Mouse (Mus musculus) central nervous system, embryonic 14 days (tissue): ENCODE results near the gene Smg5. TPM values are rescaled to one million over a fixed set of nuclear protein-coding genes. Genes with fewer than 3 reads are reported as not detected.

Experiments used
- polyA plus RNA-seq: library from polyadenylated mRNA; depleted of rRNA; stranded (reverse); fragments of >200 nt; gene quantifications from 2 replicates; pipeline ENCODE4 v1.2.3, GENCODE M21; 2012; rRNA removed

Gene Smg5
- polyA plus RNA-seq: 111 and 121 TPM in 2 replicates

DNA sequence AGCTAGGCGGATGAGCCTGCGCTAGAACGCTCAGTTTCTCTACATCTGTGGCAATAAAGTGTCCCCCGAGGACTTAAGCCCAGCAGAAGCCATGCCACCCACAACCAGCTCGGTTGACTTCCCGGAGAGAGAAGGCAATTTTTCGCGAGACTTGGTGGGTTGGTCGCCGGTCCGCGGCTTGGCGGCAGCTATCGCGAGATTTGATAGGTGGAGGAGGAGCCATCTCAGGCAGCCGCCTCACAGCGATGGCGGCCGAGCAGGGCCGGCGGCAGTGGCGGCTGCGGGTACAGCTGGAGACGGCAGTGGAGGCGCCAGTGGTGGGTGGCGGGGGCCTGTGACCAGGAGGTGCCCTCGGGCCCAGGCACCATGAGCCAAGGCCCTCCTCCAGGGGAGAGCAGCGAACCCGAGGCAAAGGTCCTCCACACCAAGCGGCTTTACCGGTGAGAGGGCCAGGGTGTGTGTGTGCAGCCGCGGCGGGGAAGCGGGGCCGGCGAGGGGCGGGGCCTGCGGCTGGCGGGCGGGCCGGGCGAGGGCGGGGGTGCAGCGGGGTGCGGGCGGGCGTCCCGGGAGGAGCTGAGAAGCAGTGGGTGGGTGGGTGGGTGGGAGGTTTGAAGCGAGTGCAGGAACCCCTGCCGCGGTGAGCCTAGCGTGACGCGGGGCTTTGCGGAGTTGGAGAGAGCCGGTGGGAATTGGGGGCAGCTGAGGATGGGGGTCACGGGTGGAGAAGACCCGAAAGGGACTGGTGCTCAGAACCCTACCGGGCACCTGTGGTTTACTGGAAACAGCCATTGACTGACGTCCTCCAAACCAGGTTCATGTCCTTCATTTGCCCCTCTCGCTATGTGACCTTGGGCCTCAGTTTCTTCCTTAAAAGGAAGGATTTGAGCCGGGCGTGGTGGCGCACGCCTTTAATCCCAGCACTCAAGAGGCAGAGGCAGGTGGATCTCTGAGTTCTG, at the start of gene Smg5, which contains the start of gene Tmem79:
Smg5 (plus strand) TSS at position 203 of the 956 bp plus-strand sequence.
Tmem79 (minus strand) TSS at position 91 of the 956 bp plus-strand sequence.

DNA sequence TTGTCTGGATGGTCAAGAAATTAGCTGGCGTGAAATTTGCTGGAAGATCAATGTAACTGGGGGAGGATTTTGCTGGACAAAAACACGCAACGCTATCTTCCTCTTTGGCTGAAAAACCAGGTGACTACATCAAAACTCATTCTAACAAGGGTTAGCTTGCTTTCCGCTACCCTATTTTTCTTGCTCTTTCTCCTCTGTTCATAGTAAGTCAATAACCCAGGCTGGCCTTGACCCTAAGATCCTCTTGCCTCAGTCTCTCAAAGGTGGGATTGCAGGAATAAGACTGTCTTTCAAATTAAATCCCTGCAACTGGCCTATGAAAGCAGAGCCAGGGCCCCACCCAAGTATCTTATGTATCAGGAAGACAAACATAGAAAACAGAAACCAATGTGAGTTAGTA, 49.0 kb upstream of the Smg5 start, which contains the start of gene Gm38392:
Gm38392 (minus strand) TSS at position 101 of the 400 bp plus-strand sequence.

DNA sequence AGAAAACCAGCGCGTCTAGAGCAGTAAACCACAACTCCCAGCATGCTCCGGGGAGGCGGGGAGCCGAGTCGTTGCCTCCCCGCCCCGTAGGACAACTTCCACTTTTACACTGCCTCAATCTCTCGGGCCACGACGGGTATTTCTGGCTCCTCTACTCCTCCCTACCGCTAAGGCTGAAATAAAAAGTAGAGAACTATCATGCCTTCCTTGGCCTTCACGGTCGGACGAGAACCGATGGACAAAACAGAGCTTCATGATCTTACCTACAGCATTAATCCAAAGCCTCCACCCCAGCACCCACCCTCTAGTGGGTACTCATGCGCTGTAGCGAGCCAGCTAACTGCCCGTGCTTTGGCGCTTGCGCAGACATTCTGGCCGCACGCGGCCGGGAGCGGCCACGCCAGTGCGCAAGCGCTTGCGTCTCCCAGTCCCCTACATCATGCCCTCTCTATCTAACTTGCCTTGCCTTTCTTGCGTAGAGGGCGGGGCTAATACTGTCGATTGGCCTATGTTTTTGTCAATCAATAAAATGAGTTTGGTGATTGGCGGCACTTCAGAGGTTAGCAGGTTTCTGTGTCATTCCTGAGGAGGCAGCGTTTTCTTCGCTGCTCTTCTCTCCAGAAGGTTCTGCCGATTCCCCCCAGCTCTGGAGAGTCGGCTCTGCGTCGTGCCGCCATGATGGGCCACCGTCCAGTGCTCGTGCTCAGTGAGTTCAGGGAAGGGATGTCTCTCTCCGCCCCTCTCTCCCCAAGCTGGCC, 39.3 kb upstream of the Smg5 start, which contains the start of the genes Tsacc and Cct3:
Tsacc (minus strand) TSS at position 439 of the 758 bp plus-strand sequence.
Cct3 (plus strand) TSS at position 556 of the 758 bp plus-strand sequence.

DNA sequence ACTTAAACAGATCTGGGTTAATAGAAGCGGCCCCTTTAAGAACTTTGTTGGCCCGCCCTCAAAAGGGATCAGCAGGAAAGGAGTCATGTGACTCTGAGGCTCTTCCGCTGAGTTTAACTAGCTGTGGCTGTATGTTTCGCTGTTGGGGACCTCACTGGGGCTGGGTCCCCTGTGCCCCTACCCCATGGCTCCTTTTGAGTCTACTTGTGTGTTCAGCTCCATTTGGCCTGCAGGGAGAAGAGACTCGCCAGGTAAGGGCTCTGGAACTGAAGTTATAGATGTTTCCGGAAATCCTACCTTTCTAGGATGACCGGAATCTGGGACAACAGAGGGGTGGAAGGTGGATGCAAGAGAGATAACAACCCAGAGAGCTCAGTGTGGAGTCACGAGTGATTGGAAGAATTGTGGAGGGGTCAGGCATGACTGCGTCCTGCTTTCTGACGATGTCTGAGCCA, 11.1 kb upstream of the Smg5 start, which contains the start of gene Glmp:
Glmp (plus strand) TSS at position 73 of the 455 bp plus-strand sequence.

DNA sequence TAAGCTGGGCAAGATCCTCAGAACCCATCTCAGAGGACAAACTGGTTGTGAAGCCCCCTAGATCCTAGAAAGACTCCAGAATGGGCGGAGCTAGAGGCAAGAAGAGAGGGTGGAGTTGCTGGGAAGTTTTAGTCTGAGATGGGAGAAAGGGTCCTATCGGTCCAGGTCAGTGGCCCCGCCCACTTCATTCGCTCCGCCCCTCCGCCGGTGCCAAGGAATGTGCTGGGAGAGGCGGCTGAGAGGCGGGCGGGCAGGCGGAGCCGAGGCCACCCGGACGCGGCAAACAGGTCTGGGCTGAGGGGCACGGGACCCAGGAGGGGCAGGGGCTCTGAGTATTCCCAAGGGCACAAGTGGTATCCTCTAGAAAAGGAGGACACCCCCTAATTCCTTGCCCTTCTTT, 28.3 kb downstream of the Smg5 start, which contains the start of gene Paqr6:
Paqr6 (plus strand) TSS at position 248 of the 400 bp plus-strand sequence.

DNA sequence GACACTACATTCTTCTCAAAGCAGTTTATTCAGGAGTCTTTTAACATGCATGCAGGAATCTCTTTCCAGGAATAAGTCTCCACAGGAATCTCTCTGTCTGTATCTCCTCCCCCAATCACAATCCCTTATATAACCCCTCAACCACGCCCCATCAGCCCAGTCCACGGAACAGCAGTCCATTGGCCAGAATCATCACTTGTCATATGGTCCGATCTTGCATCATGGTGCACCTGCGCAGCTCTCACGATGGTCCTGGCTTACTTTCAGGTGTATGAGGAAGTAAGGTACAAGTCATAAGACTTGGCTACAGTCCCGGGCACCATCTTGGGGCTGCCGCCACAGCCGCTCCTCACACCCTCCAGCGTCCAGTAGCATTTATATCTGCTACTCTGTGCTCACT, 36.6 kb downstream of the Smg5 start, which contains the start of gene Bglap3:
Bglap3 (minus strand) TSS at position 101 of the 400 bp plus-strand sequence.

DNA sequence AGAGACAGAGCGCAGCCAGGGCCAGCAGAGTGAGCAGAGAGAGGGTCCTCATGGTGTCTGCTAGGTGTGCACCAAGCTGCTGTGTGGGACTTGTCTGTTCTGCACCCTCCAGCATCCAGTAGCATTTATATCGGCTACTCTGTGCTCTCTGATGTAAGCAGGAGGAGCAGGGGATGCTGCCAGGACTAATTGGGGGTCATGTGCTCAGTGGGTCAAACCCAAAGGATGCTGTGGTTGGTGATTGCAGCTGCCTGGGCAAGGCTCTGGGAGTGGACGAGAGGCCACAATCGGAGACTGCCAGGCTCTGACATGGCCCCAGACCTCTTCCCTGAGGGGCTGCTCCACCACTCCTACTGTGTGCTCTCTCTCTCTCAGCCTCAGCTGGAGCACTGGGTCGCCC, 42.5 kb downstream of the Smg5 start, which contains the start of gene Bglap2:
Bglap2 (minus strand) TSS at position 101 of the 400 bp plus-strand sequence.

DNA sequence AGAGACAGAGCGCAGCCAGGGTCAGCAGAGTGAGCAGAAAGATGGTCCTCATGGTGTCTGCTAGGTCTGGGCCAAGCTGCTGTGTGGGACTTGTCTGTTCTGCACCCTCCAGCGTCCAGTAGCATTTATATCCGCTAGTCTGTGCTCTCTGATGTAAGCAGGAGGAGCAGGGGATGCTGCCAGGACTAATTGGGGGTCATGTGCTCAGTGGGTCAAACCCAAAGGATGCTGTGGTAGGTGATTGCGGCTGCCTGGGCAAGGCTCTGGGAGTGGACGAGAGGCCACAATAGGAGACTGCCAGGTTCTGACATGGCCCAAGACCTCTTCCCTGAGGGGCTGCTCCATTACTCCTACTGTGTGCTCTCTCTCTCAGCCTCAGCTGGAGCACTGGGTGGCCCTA, 48.3 kb downstream of the Smg5 start, which contains the start of gene Bglap:
Bglap (minus strand) TSS at position 101 of the 400 bp plus-strand sequence.

DNA sequence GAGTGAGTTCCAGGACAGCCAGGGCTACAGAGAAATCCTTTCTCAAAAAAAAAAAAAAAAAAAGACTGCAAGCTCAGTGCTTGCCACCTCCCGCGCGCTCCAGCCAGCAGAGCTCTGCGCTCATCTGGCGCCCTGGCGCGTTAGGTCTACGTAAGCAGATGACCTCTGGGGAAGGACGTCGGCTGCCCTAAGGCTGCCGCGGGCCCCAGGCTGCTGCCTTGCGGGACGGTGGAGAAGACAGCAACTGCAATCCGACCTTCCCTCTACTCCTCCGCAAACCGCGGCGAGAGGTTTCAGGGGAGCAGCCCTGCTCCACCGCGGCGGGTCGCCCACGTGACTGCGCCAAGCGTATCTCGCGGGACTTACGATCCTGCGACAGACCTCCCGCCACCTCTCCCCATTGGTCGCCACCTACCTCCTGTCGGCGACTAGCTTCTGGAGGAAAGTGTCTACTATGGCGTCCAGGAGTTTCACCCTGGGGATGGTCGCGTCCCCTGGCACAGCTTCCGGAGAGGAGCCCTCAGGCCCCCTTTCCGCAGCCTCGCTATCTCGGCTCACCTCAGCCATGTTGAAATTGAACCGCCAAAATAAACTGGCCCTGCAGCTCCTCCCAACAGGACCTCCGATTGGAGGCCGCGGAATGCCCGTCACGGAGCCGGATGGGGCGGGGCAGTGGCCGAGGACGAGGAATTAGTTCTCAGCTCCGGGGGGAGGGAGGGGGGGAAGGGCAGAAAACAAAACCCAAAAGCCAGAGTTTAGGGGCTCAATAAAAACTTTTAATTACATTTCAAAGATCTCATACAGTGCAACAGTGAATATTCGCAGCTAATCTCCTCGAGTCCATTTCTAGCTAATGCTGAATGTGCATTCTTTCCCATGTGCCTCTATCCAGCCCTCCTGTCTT, 73.9 kb downstream of the Smg5 start, which contains the start of gene Pmf1:
Pmf1 (minus strand) TSS at position 591 of the 904 bp plus-strand sequence.

Other genes starting within 250 kb of the Smg5 start
- 46.1 and 48.3 TPM in 2 replicates for gene Mef2d, start 193.9 kb upstream of the Smg5 start, polyA plus RNA-seq
- 0.27 and 0.95 TPM in 2 replicates for gene Rhbg, start 81.6 kb upstream of the Smg5 start, polyA plus RNA-seq
- gene Gm38392, start 49.0 kb upstream of the Smg5 start, polyA plus RNA-seq: 0.09 and 0.23 TPM in 2 replicates
- gene Tsacc, start 39.3 kb upstream of the Smg5 start, polyA plus RNA-seq: 5.3 and 6.7 TPM in 2 replicates
- 345 and 353 TPM in 2 replicates for gene Cct3, start 39.1 kb upstream of the Smg5 start, polyA plus RNA-seq
- gene Glmp, start 11.2 kb upstream of the Smg5 start, polyA plus RNA-seq: 62.5 and 76.0 TPM in 2 replicates
- 1.3 and 2.0 TPM in 2 replicates for gene Tmem79, start 112 bp upstream of the Smg5 start, polyA plus RNA-seq
- gene Paqr6, start 28.3 kb downstream of the Smg5 start, polyA plus RNA-seq: 1.6 and 4.0 TPM in 2 replicates
- 0.17 and 0.18 TPM in 2 replicates for gene Bglap3, start 36.5 kb downstream of the Smg5 start, polyA plus RNA-seq
- gene Bglap2, start 42.4 kb downstream of the Smg5 start, polyA plus RNA-seq: 0.81 TPM in 1 of 2 replicates, not detected in the other
- 0.55 and 1.6 TPM in 2 replicates for gene Bglap, start 48.2 kb downstream of the Smg5 start, polyA plus RNA-seq
- 56.6 and 58.5 TPM in 2 replicates for gene Pmf1, start 74.1 kb downstream of the Smg5 start, polyA plus RNA-seq
- 32.4 and 34.5 TPM in 2 replicates for gene Slc25a44, start 88.9 kb downstream of the Smg5 start, polyA plus RNA-seq
- 41.8 and 44.4 TPM in 2 replicates for gene Sema4a, start 124.9 kb downstream of the Smg5 start, polyA plus RNA-seq
- 27.8 and 62.3 TPM in 2 replicates for gene Lmna, start 173.7 kb downstream of the Smg5 start, polyA plus RNA-seq
- gene Mex3a, start 196.1 kb downstream of the Smg5 start, polyA plus RNA-seq: 81.4 and 92.2 TPM in 2 replicates
- 0.61 and 4.2 TPM in 2 replicates for gene Rab25, start 212.0 kb downstream of the Smg5 start, polyA plus RNA-seq
- 141 and 144 TPM in 2 replicates for gene Lamtor2, start 216.8 kb downstream of the Smg5 start, polyA plus RNA-seq
- gene Ubqln4, start 217.5 kb downstream of the Smg5 start, polyA plus RNA-seq: 102 and 104 TPM in 2 replicates
- 182 and 228 TPM in 2 replicates for gene Ssr2, start 239.6 kb downstream of the Smg5 start, polyA plus RNA-seq